Mouse (Mus musculus): ENCODE measurements around the gene Drp2. TPM values are rescaled to one million over a fixed set of nuclear protein-coding genes. Genes with fewer than 3 reads are reported as not detected.

The Drp2 gene
- total and polyA plus RNA-seq, 2 experiments from 2014 or later: 10.1 to 38.2 TPM

GRCm38 (mm10) chrX:134384896-134385295, 19.5 kb upstream of the Drp2 start:
- ATAC-seq (no peak), DNase-seq (no peak)
- Histone ChIP-seq H3K4me3 (ENCODE audit: low read depth, low read length) (no peak overlapping the region), H3K36me3 (ENCODE audit: insufficient read depth) (no peaks in the 10 kb centered on the region), H3K9me3 (ENCODE audit: low read length) (no peaks in the 10 kb centered on the region), H3K9ac (no peak overlapping the region), H3K27ac (ENCODE audit: low read depth, low read length) (no peak overlapping the region), H3K4me2 (ENCODE audit: low read depth) (no peak overlapping the region), H3K4me1 (ENCODE audit: insufficient read depth) (no peaks in the 10 kb centered on the region), H3K27me3 (ENCODE audit: insufficient read depth, low read length) (no peaks in the 10 kb centered on the region)
- WGBS: 73% methylated on average over 6 of the region's 6 CpGs
- no peak for TF ChIP-seq CTCF (IDR thresholded peaks at IDR 0.05; ENCODE audit: low read depth)

GRCm38 (mm10) chrX:134398972-134399371, 5.4 kb upstream of the Drp2 start:
- Histone ChIP-seq H3K27me3 (ENCODE audit: insufficient read depth, low read length) (no peaks in the 10 kb centered on the region), H3K4me1 (ENCODE audit: insufficient read depth) (no peaks in the 10 kb centered on the region), H3K4me3 (ENCODE audit: low read depth, low read length) (no peak overlapping the region), H3K9ac (no peak overlapping the region), H3K9me3 (ENCODE audit: low read length) (no peaks in the 10 kb centered on the region), H3K4me2 (ENCODE audit: low read depth) (no peak overlapping the region), H3K36me3 (ENCODE audit: insufficient read depth) (no peaks in the 10 kb centered on the region), H3K27ac (ENCODE audit: low read depth, low read length) (no peak overlapping the region)
- DNase-seq (no peak), ATAC-seq (no peak)
- no peak for TF ChIP-seq CTCF (IDR thresholded peaks at IDR 0.05; ENCODE audit: low read depth)
- WGBS: 69% methylated on average over 2 of the region's 2 CpGs

- peak overlapping the region; percentile 52 for H3K4me2 ChIP-seq (ENCODE audit: low read depth)
- H3K27ac ChIP-seq (ENCODE audit: low read depth, low read length): peak overlapping the region; percentile 78
- DNase-seq (peak; percentile 54), ATAC-seq (peak; percentile 72)
- H3K27me3 ChIP-seq (ENCODE audit: insufficient read depth, low read length): no peaks in the 10 kb centered on the region
- no peak for TF ChIP-seq CTCF (IDR thresholded peaks at IDR 0.05; ENCODE audit: low read depth)
- H3K9me3 ChIP-seq (ENCODE audit: low read length): no peaks in the 10 kb centered on the region
- WGBS: 38% methylated on average over 13 of the region's 14 CpGs
- H3K36me3 ChIP-seq (ENCODE audit: insufficient read depth): no peaks in the 10 kb centered on the region
- no peaks in the 10 kb centered on the region for H3K4me1 ChIP-seq (ENCODE audit: insufficient read depth)
- peak overlapping the region; percentile 49 for H3K9ac ChIP-seq
- peak overlapping the region; percentile 39 for H3K4me3 ChIP-seq (ENCODE audit: low read depth, low read length)
These were observed 219 bp downstream of the Drp2 start for GRCm38 (mm10) chrX:134404584-134404955.

- Histone ChIP-seq H3K9me3 (ENCODE audit: low read length) (no peaks in the 10 kb centered on the region), H3K27me3 (ENCODE audit: insufficient read depth, low read length) (no peaks in the 10 kb centered on the region), H3K4me2 (ENCODE audit: low read depth) (no peak overlapping the region), H3K27ac (ENCODE audit: low read depth, low read length) (no peak overlapping the region), H3K36me3 (ENCODE audit: insufficient read depth) (no peaks in the 10 kb centered on the region), H3K9ac (no peak overlapping the region), H3K4me3 (ENCODE audit: low read depth, low read length) (no peak overlapping the region), H3K4me1 (ENCODE audit: insufficient read depth) (no peaks in the 10 kb centered on the region)
- 66% methylated on average over 6 of the region's 6 CpGs for WGBS
- ATAC-seq (0 out of 2 replicates have a peak, but pooled peaks have one; percentile 16), DNase-seq (no peak)
- no peak for TF ChIP-seq CTCF (IDR thresholded peaks at IDR 0.05; ENCODE audit: low read depth)
These were observed 5.1 kb downstream of the Drp2 start for GRCm38 (mm10) chrX:134409354-134409900.

GRCm38 (mm10) chrX:134412096-134412495, 7.7 kb downstream of the Drp2 start:
- WGBS: 88% methylated on average over 1 of the region's 1 CpGs
- no peak for ATAC-seq
- Histone ChIP-seq H3K4me3 (ENCODE audit: low read depth, low read length) (no peak overlapping the region), H3K36me3 (ENCODE audit: insufficient read depth) (no peaks in the 10 kb centered on the region), H3K4me2 (ENCODE audit: low read depth) (no peak overlapping the region), H3K27me3 (ENCODE audit: insufficient read depth, low read length) (no peaks in the 10 kb centered on the region), H3K9ac (no peak overlapping the region), H3K9me3 (ENCODE audit: low read length) (no peaks in the 10 kb centered on the region), H3K27ac (ENCODE audit: low read depth, low read length) (no peak overlapping the region), H3K4me1 (ENCODE audit: insufficient read depth) (no peaks in the 10 kb centered on the region)
- no peak for TF ChIP-seq CTCF (IDR thresholded peaks at IDR 0.05; ENCODE audit: low read depth)
- DNase-seq: no peak

GRCm38 (mm10) chrX:134420097-134420496, 15.7 kb downstream of the Drp2 start:
- Histone ChIP-seq H3K4me3 (ENCODE audit: low read depth, low read length) (no peak overlapping the region), H3K4me2 (ENCODE audit: low read depth) (no peak overlapping the region), H3K27me3 (ENCODE audit: insufficient read depth, low read length) (no peaks in the 10 kb centered on the region), H3K27ac (ENCODE audit: low read depth, low read length) (no peak overlapping the region), H3K9ac (no peak overlapping the region), H3K4me1 (ENCODE audit: insufficient read depth) (no peaks in the 10 kb centered on the region), H3K36me3 (ENCODE audit: insufficient read depth) (no peaks in the 10 kb centered on the region), H3K9me3 (ENCODE audit: low read length) (no peaks in the 10 kb centered on the region)
- no peak for ATAC-seq
- no peak for TF ChIP-seq CTCF (IDR thresholded peaks at IDR 0.05; ENCODE audit: low read depth)
- DNase-seq: no peak
- WGBS: 85% methylated on average over 5 of the region's 5 CpGs

- H3K4me1 ChIP-seq (ENCODE audit: insufficient read depth): no peaks in the 10 kb centered on the region
- H3K27ac ChIP-seq (ENCODE audit: low read depth, low read length): no peak overlapping the region
- DNase-seq (no peak), ATAC-seq (no peak)
- 90% methylated on average over 5 of the region's 5 CpGs for WGBS
- no peak overlapping the region for H3K9ac ChIP-seq
- no peak overlapping the region for H3K4me2 ChIP-seq (ENCODE audit: low read depth)
- TF ChIP-seq CTCF (IDR thresholded peaks at IDR 0.05; ENCODE audit: low read depth): no peak
- H3K36me3 ChIP-seq (ENCODE audit: insufficient read depth): no peaks in the 10 kb centered on the region
- H3K27me3 ChIP-seq (ENCODE audit: insufficient read depth, low read length): no peaks in the 10 kb centered on the region
- no peaks in the 10 kb centered on the region for H3K9me3 ChIP-seq (ENCODE audit: low read length)
- H3K4me3 ChIP-seq (ENCODE audit: low read depth, low read length): no peak overlapping the region
These were observed 19.9 kb downstream of the Drp2 start for GRCm38 (mm10) chrX:134424263-134424662.
